Mouse (Mus musculus): ENCODE results near the gene Dtx2.
A peak's percentile ranks its signal among the peaks of the same experiment; 100 is the strongest.

Gene Dtx2

DNA sequence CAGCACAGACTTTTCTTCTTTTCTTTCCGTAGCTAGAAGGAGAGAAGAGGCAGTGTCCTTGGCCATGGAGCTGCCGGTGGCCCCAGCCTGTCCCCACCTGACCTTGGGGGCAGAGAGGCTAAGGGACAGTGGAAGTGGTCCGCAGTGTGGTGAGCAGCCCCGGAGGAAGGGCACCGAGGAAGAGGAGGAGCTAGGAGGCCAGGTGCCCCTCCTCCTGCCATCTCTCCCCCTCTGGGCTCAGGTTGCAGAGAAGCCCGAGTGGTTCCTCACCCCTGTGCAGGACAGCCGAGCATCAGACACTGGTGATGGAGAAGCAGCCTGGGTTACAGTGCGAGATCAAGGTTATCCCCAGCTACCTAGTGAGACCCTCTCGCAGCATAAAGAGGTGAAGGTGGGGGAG, 20.2 kb upstream of the Dtx2 start, which contains the start of gene Ssc4d:
Gene Ssc4d (minus strand): TSS at position 167 of the 400 bp plus-strand sequence.
- DNase-seq (ENCODE audit: low read depth in 1 of 2, low spot score in 2 of 2) = no peak

DNA sequence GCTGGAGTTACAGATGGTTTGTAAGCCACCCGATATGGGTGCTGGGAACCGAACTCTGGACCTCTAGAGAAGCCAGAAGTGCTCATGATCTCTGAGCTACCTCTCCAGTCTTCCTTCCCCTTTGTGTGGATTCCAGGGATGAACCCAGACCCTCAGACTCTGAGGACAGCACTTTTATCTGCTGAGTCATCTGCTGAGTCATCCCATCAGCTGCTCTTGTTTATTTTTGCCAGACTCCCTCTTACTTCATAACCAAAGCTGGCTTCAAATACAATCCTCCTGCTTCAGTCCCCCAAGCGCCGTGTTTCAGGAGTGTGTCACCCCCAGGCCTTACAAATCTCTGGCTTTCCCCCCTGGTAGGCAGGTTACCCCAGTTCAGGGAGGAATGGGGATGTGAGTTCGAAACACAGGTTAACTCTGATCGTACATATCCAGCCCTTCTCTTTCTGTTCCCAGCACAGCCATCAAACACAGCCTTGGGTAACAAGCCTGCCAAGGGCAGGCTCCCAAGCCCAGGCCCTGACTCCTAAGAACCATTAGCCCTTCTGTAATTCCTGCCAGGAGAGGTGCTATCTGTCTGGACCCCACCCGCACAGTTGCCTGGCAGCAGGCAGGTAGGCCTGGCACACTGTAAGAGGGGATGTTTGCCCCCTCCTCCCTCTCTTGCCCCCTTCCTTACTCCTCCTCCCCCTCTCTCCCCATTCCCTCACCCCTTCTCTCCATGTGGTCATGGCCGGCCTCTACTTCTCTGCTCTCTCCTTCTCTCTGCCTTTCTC, 18.5 kb upstream of the Dtx2 start:
- no peak for DNase-seq (ENCODE audit: low read depth in 1 of 2, low spot score in 2 of 2)

DNA sequence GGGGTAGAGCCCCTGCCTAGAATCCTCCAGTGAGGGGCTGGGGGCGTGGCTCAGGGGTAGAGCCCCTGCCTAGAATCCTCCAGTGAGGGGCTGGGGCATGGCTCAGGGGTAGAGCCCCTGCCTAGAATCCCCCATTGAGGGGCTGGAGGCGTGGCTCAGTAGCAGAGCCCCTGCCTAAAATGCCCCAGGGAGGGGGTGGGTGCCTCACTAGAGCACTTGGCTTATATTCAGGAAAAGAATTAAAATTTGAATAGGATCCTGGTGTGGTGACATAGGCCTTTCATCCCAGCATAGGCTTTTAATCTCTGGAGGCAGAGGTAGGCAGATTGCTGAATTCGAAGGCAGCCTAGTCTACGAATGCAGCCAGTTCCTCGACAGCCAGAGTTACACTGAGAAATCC, 15.2 kb upstream of the Dtx2 start:
- no peak for DNase-seq (ENCODE audit: low read depth in 1 of 2, low spot score in 2 of 2)

GRCm38 (mm10) chr5:135979904-135980303, 14.7 kb upstream of the Dtx2 start, which contains the start of gene Zp3:
Gene Zp3 (plus strand): TSS chr5:135980099.
- DNase-seq (ENCODE audit: low read depth in 1 of 2, low spot score in 2 of 2) = no peak

GRCm38 (mm10) chr5:135982398-135982797, 12.2 kb upstream of the Dtx2 start:
- peak in 1 of 2 experiments; percentile 14 for DNase-seq (ENCODE audit: low read depth in 1 of 2, low spot score in 2 of 2)

DNA sequence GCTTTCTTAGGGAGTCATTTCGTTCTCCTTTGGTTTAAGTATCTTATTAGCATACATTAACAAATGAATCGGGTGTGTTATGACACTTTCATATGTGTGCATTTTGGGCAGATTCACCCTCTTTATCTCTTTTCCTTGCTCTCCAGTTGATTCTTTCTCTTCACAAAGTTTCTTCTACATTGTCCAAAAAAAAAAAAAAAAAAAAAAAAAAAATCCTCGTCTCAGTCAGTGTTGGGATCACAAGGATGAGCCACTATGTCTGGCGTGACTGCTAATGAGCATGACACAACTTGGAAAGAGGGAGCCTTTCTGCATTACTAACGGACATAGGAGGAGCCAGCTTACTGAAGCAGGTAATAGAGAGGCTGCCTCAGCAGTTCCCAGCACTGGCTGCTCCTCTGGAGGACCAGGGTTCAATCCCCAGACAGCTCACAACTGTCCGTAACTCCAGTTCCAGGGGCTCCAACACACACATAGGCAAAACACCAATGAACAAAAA, 10.0 kb upstream of the Dtx2 start:
- DNase-seq (ENCODE audit: low read depth in 1 of 2, low spot score in 2 of 2) = no peak

DNA sequence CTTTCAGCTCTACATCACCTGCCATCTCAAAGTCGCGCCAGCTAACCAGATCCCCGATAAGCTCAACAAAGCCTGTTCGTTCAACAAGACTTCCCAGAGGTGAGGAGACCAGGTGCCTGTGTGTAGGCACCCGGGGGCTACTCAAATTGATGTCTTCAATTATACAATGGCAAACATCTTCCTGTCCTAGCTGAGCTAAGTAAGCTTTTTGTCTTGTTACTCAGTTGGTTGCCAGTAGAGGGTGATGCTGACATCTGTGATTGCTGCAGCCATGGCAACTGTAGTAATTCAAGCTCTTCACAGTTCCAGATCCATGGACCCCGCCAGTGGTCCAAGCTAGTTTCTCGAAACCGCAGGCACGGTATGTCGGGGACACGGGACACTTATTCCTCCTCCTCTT, 7.4 kb upstream of the Dtx2 start:
- DNase-seq (ENCODE audit: low read depth in 1 of 2, low spot score in 2 of 2) = no peak

- peak in 1 of 2 experiments; percentile 26 for DNase-seq (ENCODE audit: low read depth in 1 of 2, low spot score in 2 of 2)
Observed at GRCm38 (mm10) chr5:135990601-135991000, 4.0 kb upstream of the Dtx2 start.

- DNase-seq (ENCODE audit: low read depth in 1 of 2, low spot score in 2 of 2) = no peak
Observed at GRCm38 (mm10) chr5:135993381-135993965, 1.1 kb upstream of the Dtx2 start.

GRCm38 (mm10) chr5:135994335-135994724, 270 bp upstream of the Dtx2 start:
- no peak for DNase-seq (ENCODE audit: low read depth in 1 of 2, low spot score in 2 of 2)

GRCm38 (mm10) chr5:135996162-135996561, 1.6 kb downstream of the Dtx2 start:
- no peak for DNase-seq (ENCODE audit: low read depth in 1 of 2, low spot score in 2 of 2)

- DNase-seq (ENCODE audit: low read depth in 1 of 2, low spot score in 2 of 2) = no peak
Observed at GRCm38 (mm10) chr5:136001222-136001621, 6.6 kb downstream of the Dtx2 start.

- no peak for DNase-seq (ENCODE audit: low read depth in 1 of 2, low spot score in 2 of 2)
Observed at GRCm38 (mm10) chr5:136002325-136002724, 7.7 kb downstream of the Dtx2 start.

DNA sequence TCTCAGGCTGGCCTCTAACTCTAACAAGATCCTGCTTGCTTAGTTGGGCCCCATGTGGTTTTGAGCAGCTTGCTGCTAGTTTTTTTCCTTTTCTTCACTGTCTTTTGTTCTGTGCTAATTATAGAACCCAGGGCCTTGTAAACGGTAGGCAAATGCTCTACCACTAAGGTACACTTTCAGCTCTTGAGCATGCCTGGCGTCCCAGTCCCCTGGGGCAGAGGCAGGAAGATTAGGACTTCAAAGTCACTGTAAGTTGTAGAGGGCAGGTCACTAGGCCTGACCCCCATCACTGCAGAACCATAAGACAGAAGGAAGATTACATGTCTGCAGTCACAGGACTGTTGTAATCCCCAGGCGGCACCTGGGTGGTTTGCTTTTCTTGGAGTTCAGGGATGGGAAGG, 8.2 kb downstream of the Dtx2 start:
- DNase-seq (ENCODE audit: low read depth in 1 of 2, low spot score in 2 of 2) = no peak

- DNase-seq (ENCODE audit: low read depth in 1 of 2, low spot score in 2 of 2) = no peak
Observed at GRCm38 (mm10) chr5:136004537-136004936, 9.9 kb downstream of the Dtx2 start.

DNA sequence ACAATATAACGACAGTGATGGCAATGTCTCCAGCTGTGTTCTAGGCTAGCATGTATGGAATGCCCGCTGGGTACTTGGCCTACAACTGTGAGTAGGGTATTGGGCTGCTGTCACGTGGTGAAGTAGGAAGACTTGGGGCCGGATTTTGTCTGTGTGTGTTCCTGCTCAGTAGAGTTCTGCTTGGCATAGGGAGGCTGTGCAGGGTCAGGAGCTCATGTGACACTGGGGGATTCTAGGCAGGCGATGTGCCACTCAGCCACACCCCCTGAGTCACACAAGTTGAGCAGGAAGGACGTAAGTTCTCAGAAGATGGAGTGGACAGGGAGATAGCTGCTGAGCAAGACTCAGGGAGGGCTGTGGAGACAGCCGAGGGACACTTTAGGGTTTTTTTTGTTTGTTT, 13.1 kb downstream of the Dtx2 start:
- no peak for DNase-seq (ENCODE audit: low read depth in 1 of 2, low spot score in 2 of 2)

GRCm38 (mm10) chr5:136014877-136015276, 20.3 kb downstream of the Dtx2 start:
- DNase-seq (ENCODE audit: low read depth in 1 of 2, low spot score in 2 of 2) = no peak

GRCm38 (mm10) chr5:136015586-136015985, 21.0 kb downstream of the Dtx2 start:
- no peak for DNase-seq (ENCODE audit: low read depth in 1 of 2, low spot score in 2 of 2)

- DNase-seq (ENCODE audit: low read depth in 1 of 2, low spot score in 2 of 2) = no peak
Observed at GRCm38 (mm10) chr5:136016014-136016876, 21.6 kb downstream of the Dtx2 start.

- DNase-seq (ENCODE audit: low read depth in 1 of 2, low spot score in 2 of 2) = no peak
Observed at GRCm38 (mm10) chr5:136017262-136017661, 22.7 kb downstream of the Dtx2 start.

DNA sequence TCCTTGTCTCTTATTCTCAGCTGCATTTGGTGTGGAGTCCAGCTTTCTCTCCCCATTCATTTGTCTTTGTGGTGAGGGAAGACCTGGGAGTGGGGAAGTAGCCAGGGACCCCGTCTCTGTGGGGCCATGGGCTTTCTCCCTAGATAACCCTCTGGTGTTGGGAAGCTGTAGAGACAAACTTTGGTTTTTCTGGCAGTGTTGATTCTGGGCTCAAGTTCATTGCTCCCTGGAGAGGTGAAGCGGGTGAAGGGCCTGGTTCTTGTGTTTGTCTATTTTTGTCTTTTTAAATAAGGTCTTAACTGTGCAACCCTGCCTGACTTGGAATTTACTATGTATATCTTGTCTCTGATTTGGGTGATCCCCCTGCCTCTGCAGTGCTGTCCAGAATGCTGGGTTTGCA, 24.1 kb downstream of the Dtx2 start:
- DNase-seq (ENCODE audit: low read depth in 1 of 2, low spot score in 2 of 2) = no peak

- no peak for DNase-seq (ENCODE audit: low read depth in 1 of 2, low spot score in 2 of 2)
Observed at GRCm38 (mm10) chr5:136019907-136020306, 25.3 kb downstream of the Dtx2 start.
